Mouse (Mus musculus) heart, embryonic 16.5 days (tissue): ENCODE measurements around the gene Med6. TPM values are rescaled to one million over a fixed set of nuclear protein-coding genes. Genes with fewer than 3 reads are reported as not detected.

Experiments
- polyA plus RNA-seq: library from polyadenylated mRNA; unstranded; fragments of >200 nt; fragmentation: Nextera tagmentation; extraction: Ambion mirVana; gene quantifications from 2 replicates; pipeline ENCODE4 v1.2.1, GENCODE M21; 2015

Med6 gene
- polyA plus RNA-seq, 1 experiment from 2014 or later = 43.0 TPM

Other genes with a start within 250 kb of the Med6 start
- 0.10 and 0.17 TPM in 2 replicates for gene Gm4787, start 215.5 kb downstream of the Med6 start, polyA plus RNA-seq
- 0.42 and 0.47 TPM in 2 replicates for gene Adam4, start 173.1 kb downstream of the Med6 start, polyA plus RNA-seq
- gene Cox16, start 109.9 kb downstream of the Med6 start, polyA plus RNA-seq = 90.0 and 94.7 TPM in 2 replicates
- gene Gm20498, start 62.1 kb downstream of the Med6 start, polyA plus RNA-seq = 28.6 and 29.9 TPM in 2 replicates
- gene Synj2bp, start 62.1 kb downstream of the Med6 start, polyA plus RNA-seq = 33.5 and 35.2 TPM in 2 replicates
- 0.10 and 0.12 TPM in 2 replicates for gene Adam21, start 26.5 kb downstream of the Med6 start, polyA plus RNA-seq
- 4.0 and 4.5 TPM in 2 replicates for gene Ttc9, start 36.2 kb upstream of the Med6 start, polyA plus RNA-seq
- 0.20 and 0.37 TPM in 2 replicates for gene Map3k9, start 186.2 kb upstream of the Med6 start, polyA plus RNA-seq